Mouse (Mus musculus) urinary bladder, adult 2 months (tissue): ENCODE data around the gene Apbb2. TPM values are rescaled to one million over a fixed set of nuclear protein-coding genes. Genes with fewer than 3 reads are reported as not detected.

Experiments
- DNase-seq: peaks from one replicate; pipeline ENCODE4 v3.0.0; 2022; ENCODE audit warnings: low spot score
- polyA plus RNA-seq: library from polyadenylated mRNA; depleted of rRNA; stranded (reverse); fragments of >200 nt; gene quantifications from 2 replicates; pipeline ENCODE4 v1.2.3, GENCODE M21; 2012

The Apbb2 gene
- polyA plus RNA-seq, 1 experiment = 12.3 TPM

DNA sequence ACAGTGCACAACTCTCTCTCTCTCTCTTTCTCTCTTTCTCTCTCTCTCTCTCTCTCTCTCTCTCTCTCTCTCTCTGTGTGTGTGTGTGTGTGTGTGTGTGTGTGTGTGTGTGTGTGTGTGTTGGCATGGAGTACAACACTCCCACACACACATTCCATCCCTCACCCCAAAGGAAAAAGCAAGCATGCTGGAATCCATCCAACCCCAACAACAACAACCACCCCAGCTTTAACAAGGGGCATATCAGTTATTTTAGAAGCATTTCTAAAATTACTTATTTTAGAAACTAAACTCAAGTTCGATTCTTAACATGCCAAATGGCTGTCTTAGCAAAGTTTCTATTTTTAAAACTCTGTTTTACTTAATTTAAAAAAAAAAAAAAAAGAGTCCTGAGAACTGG lies 68.9 kb downstream of the Apbb2 start:
- DNase-seq = no peak

GRCm38 (mm10) chr5:66546969-66547511 lies 71.5 kb downstream of the Apbb2 start:
- DNase-seq = no peak

- DNase-seq = no peak
These were observed 72.9 kb downstream of the Apbb2 start for GRCm38 (mm10) chr5:66545573-66546141.

DNA sequence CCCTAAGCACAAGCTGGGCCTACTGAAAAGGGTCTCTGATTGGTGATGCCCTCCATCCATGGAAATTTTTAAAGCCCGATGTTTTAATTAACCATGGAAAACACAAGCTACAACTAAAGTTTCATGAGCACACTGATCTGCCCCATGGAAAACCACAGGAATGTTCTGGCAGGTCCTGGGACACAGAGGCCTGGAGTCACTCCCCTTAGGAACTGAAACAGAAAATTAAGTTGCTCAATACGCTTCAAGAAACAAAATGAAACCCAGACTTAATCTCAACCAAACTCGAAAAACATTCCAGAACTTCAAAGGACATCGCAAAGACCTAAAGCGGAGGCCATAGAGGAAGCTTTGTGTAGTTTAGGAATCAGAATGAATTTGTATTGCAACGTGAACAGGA lies 74.8 kb downstream of the Apbb2 start:
- no peak for DNase-seq

DNA sequence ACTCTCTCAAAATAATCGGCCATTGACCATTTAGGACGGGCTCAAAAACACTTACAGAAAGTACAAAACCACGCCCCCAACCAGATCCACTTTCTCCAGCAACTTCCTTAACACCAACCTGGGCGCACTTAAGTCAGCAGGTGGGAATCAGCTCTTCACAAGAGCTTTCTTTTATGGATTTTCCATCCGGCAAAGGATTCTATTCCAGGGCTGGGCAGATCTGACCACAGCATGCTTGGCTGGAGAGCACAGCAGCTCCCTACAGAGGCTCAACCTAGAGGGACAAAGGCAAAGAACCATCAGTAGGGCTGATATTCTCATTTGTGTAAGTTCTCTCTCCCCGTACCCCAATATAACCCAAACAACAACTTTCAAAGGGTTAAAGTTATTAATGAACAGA lies 75.2 kb downstream of the Apbb2 start:
- no peak for DNase-seq

DNA sequence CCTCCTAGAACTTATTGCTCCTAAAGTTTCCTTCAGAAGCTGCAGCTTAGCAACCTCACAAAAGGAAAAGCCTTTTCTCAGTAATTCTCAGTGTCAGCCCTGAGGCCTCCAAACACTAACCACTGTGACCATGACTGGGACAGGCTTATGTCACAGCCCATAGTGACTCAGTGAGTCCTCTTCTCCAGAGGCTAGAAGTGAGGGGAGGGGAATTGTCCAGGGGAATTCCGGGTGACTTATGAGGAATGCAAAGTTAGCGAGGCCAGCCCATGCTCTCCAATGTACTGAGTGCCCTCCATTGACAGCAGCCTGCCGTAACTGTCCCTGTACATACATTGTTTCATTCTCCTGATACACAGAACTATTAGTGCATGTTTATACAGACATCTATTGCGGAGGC lies 76.1 kb downstream of the Apbb2 start:
- no peak for DNase-seq

- DNase-seq = no peak
These were observed 77.2 kb downstream of the Apbb2 start for GRCm38 (mm10) chr5:66541385-66541784.

DNA sequence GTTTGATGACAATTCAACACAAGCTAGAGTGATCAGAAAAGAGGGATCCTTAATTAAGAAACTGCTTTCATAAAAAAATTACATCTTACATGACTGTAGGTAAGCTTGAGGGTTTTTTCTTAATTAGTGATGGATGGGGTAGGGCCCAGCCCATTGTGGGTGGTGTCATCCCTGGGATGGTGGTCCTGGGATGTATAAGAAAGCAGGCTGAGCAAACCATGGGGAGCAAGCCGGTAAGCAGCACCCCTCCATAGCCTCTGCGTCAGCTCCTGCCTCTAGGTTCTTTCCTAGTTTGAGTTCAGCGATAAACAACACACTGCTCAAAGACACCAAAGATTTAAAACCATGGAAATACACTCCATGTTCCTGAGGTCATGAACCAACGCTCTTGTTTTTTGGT lies 78.3 kb downstream of the Apbb2 start:
- no peak for DNase-seq

DNA sequence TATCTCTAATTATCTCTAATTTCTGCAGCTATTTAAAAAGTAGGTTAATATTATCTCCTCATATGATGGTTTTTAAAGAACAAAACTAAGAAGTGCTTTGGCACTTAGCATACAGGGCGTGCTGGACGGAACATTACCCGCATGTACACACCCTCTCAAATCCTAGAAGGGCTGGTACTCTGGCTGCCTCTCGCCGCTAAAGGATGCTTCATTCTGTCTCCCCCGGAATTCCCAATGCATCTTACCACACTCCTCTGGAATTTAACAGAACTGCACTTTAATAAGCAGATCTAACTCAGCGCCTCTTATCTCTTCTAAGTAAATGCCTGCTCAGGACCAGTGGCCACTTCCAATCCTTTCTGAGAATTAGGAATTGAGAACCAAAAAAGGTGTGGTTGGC lies 80.8 kb downstream of the Apbb2 start:
- DNase-seq = no peak

DNA sequence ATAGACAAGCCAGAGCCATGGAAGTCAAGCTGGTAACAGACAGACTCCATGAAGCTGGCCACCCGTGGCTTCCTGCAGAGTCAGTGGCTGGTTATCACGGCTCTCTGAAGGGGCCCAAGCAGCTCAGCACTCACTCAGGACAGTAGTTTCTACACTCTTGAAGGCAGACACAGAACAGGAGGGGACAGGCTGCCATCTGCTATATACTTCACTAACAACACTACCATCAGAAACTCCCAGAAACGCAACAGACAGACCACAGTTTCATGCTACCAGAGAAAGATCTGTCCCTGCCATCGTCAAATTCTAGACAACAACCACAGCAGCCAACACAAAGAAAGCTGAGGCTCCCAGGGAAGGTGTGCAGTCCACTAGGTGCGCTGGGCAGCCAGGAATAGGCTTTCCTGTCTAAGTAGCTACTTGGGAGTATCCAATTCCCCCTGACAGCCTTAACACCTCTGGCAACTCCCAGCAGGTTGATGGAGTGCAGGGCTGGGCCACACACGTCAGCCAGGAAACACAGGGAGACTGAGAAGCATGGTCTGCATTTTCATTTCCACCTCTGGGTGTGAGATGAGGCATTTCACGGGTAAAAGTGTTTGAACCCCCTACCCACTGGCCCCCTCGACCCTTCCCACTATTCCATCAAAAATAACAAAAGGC lies 81.8 kb downstream of the Apbb2 start:
- DNase-seq = no peak

DNA sequence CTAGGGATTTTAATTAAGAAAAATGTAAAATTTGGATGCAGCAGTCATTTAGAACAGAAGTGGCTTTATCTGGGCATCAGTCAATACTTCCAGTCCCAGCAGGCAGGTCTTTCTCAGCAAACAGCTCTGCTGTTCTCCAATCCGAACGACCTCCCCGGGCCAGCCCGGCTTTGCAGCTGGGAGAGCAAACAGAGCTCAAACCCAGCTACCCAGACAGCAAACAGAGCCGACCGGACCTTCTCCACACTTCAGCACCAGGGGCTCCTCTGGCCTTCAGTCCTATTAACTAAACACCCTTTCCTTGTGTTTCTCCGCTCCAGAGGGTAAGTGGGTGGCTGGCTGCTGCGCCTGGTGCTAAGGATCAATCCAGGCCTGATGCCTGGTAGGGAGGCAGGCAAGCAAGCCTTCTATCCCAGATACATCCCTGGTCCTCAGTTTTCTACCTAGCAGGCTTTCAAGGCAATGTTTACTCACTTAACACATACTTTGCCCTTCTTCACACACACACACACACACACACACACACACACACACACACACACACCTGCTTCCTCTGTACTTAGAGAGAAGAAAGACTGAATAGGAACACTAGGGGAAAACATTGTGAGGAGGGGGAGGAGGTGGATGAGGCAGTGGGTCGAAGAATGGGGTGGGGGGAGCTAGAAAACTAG lies 82.9 kb downstream of the Apbb2 start:
- DNase-seq = peak; percentile 37

DNA sequence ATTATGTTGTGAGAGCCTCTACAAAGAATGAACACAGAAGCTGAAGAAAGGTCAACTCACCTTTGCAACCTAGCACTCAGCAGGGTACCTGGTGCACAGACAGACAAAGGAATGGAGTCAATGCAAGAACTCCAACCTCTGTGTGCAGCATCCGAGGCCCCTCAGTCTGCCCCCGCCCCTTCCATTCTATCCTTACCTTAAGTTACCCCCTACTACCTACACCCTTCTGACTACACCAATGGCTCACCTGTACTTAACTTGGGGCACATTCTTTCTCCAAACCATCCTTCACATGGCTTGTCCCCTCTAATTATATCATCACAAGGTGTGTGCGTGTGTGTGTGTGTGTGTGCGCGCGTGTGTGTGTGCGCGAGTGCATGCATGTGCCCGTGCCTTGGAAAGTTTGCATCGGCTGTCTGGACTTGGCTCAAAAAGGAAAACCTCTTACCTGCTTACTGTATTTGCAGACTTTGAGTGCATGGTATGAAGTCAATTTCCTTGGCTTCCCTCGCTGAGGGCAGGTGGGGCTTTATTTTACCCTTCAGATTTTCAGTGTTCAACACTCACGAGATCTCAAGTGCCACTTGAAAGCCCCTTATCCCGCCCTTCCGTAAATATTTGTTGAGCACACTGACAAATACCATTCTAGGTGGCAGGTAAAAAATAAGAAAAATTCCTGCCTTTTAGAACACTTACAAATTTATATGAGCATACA lies 84.7 kb downstream of the Apbb2 start:
- DNase-seq = no peak

GRCm38 (mm10) chr5:66532827-66533226 lies 85.8 kb downstream of the Apbb2 start:
- DNase-seq = no peak

DNA sequence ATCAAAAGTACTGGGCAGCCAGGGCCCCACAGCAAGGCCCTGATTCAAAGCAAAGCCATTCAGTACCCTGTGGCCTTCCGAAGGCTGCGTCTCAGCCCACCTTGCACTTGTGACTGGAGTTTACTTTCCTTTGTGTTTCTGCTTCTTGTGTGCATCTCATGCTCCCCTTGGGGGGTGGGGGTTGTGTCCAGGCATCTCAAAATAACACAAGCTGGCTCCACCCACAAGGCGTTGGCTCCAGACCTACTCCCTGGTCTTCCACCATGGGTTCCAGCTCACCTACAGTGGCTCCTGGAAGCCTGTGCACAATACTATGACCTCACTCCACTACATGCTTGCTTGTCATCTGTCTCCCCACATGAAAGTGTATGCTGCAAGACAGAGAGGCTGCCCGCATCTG lies 88.2 kb downstream of the Apbb2 start:
- DNase-seq = no peak

DNA sequence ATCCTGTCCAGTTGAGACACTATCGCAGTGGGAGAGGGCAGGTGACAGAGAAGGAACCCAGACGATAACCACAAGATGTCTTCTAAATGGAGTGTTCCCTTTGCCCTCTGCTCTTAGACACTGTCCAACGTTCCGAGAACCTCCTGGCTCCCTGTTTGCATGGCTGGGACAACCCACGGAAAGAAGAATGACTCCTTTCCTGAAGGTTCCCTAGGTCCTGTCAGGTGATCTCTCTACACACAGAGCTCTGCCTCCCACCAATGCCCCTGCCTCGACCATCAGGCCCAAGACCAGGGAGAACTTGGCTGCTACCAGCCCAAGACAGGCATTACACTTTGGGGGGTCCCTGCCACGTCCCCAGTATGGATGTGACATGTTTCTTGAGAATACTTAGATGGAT lies 89.0 kb downstream of the Apbb2 start:
- no peak for DNase-seq

- no peak for DNase-seq
These were observed 90.0 kb downstream of the Apbb2 start for GRCm38 (mm10) chr5:66528567-66528966.

- no peak for DNase-seq
These were observed 91.5 kb downstream of the Apbb2 start for GRCm38 (mm10) chr5:66527090-66527489.

GRCm38 (mm10) chr5:66525002-66525401 lies 93.6 kb downstream of the Apbb2 start:
- DNase-seq = no peak

- DNase-seq = no peak
These were observed 94.7 kb downstream of the Apbb2 start for GRCm38 (mm10) chr5:66523681-66524503.

DNA sequence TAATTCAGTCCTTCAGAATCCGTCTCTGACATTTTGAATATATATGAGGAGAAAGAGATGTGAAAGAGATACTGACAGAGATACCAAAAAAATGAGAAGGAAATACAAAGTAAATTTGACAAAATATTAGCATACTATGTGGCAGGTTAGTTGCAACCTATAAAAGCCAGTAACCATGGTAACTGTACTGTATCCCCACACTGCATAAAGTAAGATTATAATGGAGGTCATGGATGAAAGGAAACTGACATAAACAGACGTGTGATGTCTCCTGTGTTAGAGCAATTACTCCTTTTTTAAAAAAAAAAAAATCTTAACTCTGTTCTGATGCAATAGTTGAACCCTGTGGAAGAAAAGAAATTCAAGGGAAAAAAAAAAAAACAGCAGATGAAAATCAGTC lies 97.3 kb downstream of the Apbb2 start:
- no peak for DNase-seq

GRCm38 (mm10) chr5:66519511-66519910 lies 99.1 kb downstream of the Apbb2 start:
- no peak for DNase-seq
